Mouse (Mus musculus) neural tube, embryonic 11.5 days (tissue): ENCODE results near the gene Sfxn2. TPM values are rescaled to one million over a fixed set of nuclear protein-coding genes. Genes with fewer than 3 reads are reported as not detected.

Source experiments
- ATAC-seq: fragments of 200-750 bp; cut with Nextera tagmentation; 2 replicates; pipeline ENCODE4 v1.8.0; 2017; ENCODE audit warnings: moderate number of reproducible peaks, mild to moderate bottlenecking, moderate TSS enrichment, moderate library complexity; ENCODE audit not compliant: insufficient read depth, low FRiP score, low TSS enrichment
- DNase-seq: peaks from one replicate; pipeline ENCODE4 v3.0.0-alpha.2; 2015; ENCODE audit warnings: low spot score
- H3K27ac ChIP-seq: fragments of 300-500 bp; sonication (generic); 2 replicates; pipeline ENCODE4 v1.5.1; 2014; ENCODE audit warnings: low read depth, mild to moderate bottlenecking, low read length
- H3K27me3 ChIP-seq: fragments of 300-500 bp; sonication (generic); 2 replicates; pipeline ENCODE4 v1.6.1; 2014; ENCODE audit warnings: mild to moderate bottlenecking, low read length, mixed read lengths; ENCODE audit not compliant: control insufficient read depth, insufficient read depth
- H3K36me3 ChIP-seq: fragments of 300-500 bp; sonication (generic); 2 replicates; pipeline ENCODE4 v1.6.1; 2014; ENCODE audit warnings: mild to moderate bottlenecking, low read length, moderate library complexity, mixed read lengths; ENCODE audit not compliant: control insufficient read depth, insufficient read depth
- H3K4me1 ChIP-seq: fragments of 300-500 bp; sonication (generic); 2 replicates; pipeline ENCODE4 v1.6.1; 2014; ENCODE audit warnings: low read length, mixed read lengths; ENCODE audit not compliant: control insufficient read depth, insufficient read depth
- H3K4me2 ChIP-seq: fragments of 300-500 bp; sonication (generic); 2 replicates; pipeline ENCODE4 v1.6.1; 2014; ENCODE audit warnings: low read depth, mild to moderate bottlenecking, moderate library complexity
- H3K4me3 ChIP-seq: fragments of 300-500 bp; sonication (generic); 2 replicates; pipeline ENCODE4 v1.5.1; 2014; ENCODE audit warnings: low read depth, low read length
- H3K9ac ChIP-seq: fragments of 300-500 bp; sonication (generic); 2 replicates; pipeline ENCODE4 v1.6.1; 2014; ENCODE audit warnings: mild to moderate bottlenecking, low read length
- H3K9me3 ChIP-seq: fragments of 300-500 bp; sonication (generic); 2 replicates; pipeline ENCODE4 v1.6.1; 2016; ENCODE audit warnings: low read length; ENCODE audit not compliant: control insufficient read depth
- WGBS: fragments of 180-500 bp; shearing (Covaris S2); extraction: QIAGEN DNeasy Blood & Tissue Kit; methylation state at CpG from one replicate; pipeline ENCODE4 v1.1.7; 2014; 5-methylcytosine and 5-hydroxymethylcytosine counted together
- polyA plus RNA-seq: library from polyadenylated mRNA; unstranded; fragments of >200 nt; fragmentation: Nextera tagmentation; extraction: Ambion mirVana; gene quantifications from 2 replicates; pipeline ENCODE4 v1.2.1, GENCODE M21; 2014

The Sfxn2 gene
- polyA plus RNA-seq, 1 experiment from 2014 or later = 12.7 TPM

DNA sequence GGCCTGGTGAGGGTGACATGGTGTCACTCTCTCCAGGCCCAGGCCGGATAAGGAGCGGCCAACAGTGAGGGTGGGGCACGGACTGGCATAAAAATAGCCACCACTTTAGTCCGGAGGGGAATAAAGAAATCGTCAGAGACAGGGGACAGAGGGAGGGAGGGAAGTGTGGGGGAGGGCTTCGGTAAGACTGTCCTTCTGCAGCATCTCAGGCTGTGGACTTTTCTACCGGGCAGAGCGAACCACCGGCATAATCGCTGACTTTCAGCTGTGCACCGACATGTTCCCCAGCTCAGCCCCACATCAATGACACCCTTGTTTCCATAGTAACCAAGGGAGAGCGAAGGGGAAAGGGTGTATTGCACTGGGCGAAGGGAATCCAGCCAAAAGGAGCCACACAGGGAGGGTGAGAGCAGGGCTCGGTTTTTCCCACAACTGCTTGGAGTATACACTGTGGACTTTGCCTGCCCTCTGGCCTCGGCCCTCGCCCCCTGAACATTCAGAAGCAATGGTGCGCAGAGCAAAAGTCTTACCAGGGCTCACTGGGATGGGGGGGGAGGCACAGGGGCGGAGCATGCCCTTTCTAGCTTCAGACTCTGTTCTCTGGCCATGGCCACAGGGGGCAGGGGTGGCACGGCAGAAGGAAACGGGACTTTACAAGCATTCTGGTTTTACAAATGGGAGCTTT lies 44.5 kb upstream of the Sfxn2 start:
- DNase-seq (peak; percentile 71), ATAC-seq (peak; percentile 38)
- Histone ChIP-seq H3K9me3 (no peaks in the 10 kb centered on the region), H3K4me1 (peaks cover 82% of the 10 kb centered on the region), H3K27ac (peak overlapping the region; percentile 88), H3K4me3 (peak overlapping the region; percentile 21), H3K36me3 (no peaks in the 10 kb centered on the region), H3K9ac (peak overlapping the region; percentile 52), H3K4me2 (peak overlapping the region; percentile 53), H3K27me3 (no peaks in the 10 kb centered on the region)
- under 1% methylated on average over 20 of the region's 20 CpGs for WGBS

DNA sequence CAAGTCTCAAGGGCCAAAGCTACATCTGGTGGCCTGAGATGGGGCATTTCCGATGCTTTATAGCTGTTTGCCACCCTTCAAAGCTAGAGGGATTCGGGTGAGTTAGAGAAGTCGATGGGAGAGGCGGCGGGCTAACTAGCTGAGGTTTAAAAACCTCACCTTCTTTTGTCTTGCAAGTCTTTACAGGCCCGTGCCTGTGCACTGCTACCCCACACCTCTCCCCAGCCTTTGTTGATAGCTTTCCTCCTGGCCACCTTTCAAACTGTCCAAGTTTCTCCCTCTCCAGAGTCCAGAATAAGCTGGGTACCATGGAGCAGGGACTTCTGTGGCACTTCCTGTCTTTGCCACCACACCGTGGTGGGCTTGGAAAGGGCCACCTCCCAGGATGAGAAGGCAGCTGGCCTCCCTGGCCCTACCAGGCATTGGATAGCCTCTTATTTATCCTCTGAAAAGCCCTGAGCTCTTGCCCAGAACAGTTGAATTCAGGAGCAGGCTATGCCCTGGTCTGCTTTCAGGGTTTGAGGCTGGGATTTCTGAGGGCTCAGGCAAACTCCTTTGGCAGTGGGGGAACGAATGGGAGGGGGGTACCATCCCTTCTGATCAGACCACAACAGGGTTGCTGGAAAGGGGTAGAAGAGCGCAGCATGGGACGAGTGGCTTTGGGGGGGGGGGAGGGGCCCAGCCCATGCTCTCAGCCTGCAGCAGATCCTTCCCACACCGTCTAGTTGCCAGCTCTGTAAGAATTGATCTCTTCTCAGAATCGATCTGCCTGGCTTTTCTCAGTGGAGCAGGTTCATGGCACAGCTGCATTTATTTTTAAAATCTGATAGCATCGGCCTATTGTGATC lies 43.3 kb upstream of the Sfxn2 start:
- H3K4me1 ChIP-seq = peaks cover 75% of the 10 kb centered on the region
- H3K9ac ChIP-seq = peak overlapping the region; percentile 52
- peak; percentile 51 for DNase-seq
- peak overlapping the region; percentile 88 for H3K27ac ChIP-seq
- no peak overlapping the region for H3K4me3 ChIP-seq
- no peaks in the 10 kb centered on the region for H3K36me3 ChIP-seq
- peak overlapping the region; percentile 53 for H3K4me2 ChIP-seq
- ATAC-seq = no peak
- no peaks in the 10 kb centered on the region for H3K9me3 ChIP-seq
- 4% methylated on average over 13 of the region's 13 CpGs for WGBS
- no peaks in the 10 kb centered on the region for H3K27me3 ChIP-seq

GRCm38 (mm10) chr19:46530449-46530990 lies 42.6 kb upstream of the Sfxn2 start:
- Histone ChIP-seq H3K27ac (peak overlapping the region; percentile 88), H3K4me1 (peaks cover 75% of the 10 kb centered on the region), H3K4me2 (0 out of 2 replicates have a peak overlapping the region, but pooled peaks have one; percentile 5), H3K9me3 (no peaks in the 10 kb centered on the region), H3K27me3 (no peaks in the 10 kb centered on the region), H3K36me3 (no peaks in the 10 kb centered on the region), H3K4me3 (no peak overlapping the region), H3K9ac (peak overlapping the region; percentile 33)
- 10% methylated on average over 8 of the region's 8 CpGs for WGBS
- ATAC-seq (no peak), DNase-seq (no peak)

GRCm38 (mm10) chr19:46531071-46532030 lies 41.8 kb upstream of the Sfxn2 start:
- peak; percentile 44 for DNase-seq
- Histone ChIP-seq H3K4me3 (no peak overlapping the region), H3K36me3 (no peaks in the 10 kb centered on the region), H3K9ac (no peak overlapping the region; the same call in 1 of the 2 replicates), H3K27ac (peak overlapping the region; percentile 56), H3K27me3 (no peaks in the 10 kb centered on the region), H3K4me1 (peaks cover 69% of the 10 kb centered on the region), H3K4me2 (0 out of 2 replicates have a peak overlapping the region, but pooled peaks have one; percentile 5), H3K9me3 (no peaks in the 10 kb centered on the region)
- ATAC-seq = no peak
- WGBS = 7% methylated on average over 16 of the region's 16 CpGs

GRCm38 (mm10) chr19:46532031-46532688 lies 41.0 kb upstream of the Sfxn2 start:
- H3K27me3 ChIP-seq = no peaks in the 10 kb centered on the region
- no peak overlapping the region; the same call in 1 of the 2 replicates for H3K4me3 ChIP-seq
- H3K27ac ChIP-seq = peak overlapping the region; percentile 49; the same call in 1 of the 2 replicates
- H3K36me3 ChIP-seq = no peaks in the 10 kb centered on the region
- DNase-seq = peak; percentile 28
- peaks cover 65% of the 10 kb centered on the region for H3K4me1 ChIP-seq
- peak overlapping the region; percentile 20 for H3K4me2 ChIP-seq
- H3K9me3 ChIP-seq = no peaks in the 10 kb centered on the region
- H3K9ac ChIP-seq = no peak overlapping the region
- ATAC-seq = no peak
- 14% methylated on average over 10 of the region's 10 CpGs for WGBS

- H3K9me3 ChIP-seq = no peaks in the 10 kb centered on the region
- no peak overlapping the region for H3K27ac ChIP-seq
- no peak overlapping the region for H3K4me3 ChIP-seq
- ATAC-seq (no peak), DNase-seq (no peak)
- no peaks in the 10 kb centered on the region for H3K36me3 ChIP-seq
- H3K4me1 ChIP-seq = peaks cover 56% of the 10 kb centered on the region
- H3K4me2 ChIP-seq = no peak overlapping the region
- no peaks in the 10 kb centered on the region for H3K27me3 ChIP-seq
- H3K9ac ChIP-seq = no peak overlapping the region
- WGBS = 35% methylated on average over 4 of the region's 4 CpGs
Observed at GRCm38 (mm10) chr19:46533066-46533465, 40.1 kb upstream of the Sfxn2 start.

DNA sequence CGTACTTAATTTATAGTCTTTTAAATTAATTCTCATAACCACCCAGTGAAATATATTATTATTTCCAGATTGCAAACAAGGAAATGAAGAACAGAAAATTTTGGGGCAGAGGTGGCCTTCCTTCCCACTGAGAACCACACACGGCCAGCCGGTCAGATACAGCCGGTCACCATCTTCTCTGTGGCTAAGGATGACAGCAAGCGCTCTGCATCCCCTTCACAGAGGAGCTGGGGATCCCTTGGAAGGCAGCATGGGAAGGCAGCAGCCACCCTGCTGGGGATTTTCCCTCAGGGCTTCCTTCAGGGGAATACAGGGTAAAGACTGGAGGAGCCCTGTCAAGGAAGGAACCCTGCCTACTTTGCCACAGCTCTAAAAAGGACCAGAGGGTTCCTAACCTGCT lies 39.6 kb upstream of the Sfxn2 start:
- Histone ChIP-seq H3K4me3 (no peak overlapping the region), H3K27me3 (no peaks in the 10 kb centered on the region), H3K4me1 (peaks cover 52% of the 10 kb centered on the region), H3K36me3 (no peaks in the 10 kb centered on the region), H3K4me2 (no peak overlapping the region), H3K9me3 (no peaks in the 10 kb centered on the region), H3K9ac (peak overlapping the region; percentile 35), H3K27ac (no peak overlapping the region)
- WGBS = 34% methylated on average over 5 of the region's 5 CpGs
- DNase-seq (no peak), ATAC-seq (no peak)
